Mouse (Mus musculus) kidney, adult 9 months (tissue): ENCODE data around the gene Dscam.

Experiments used
- DNase-seq: peaks from one replicate; pipeline ENCODE4 v3.0.0; 2022

The Dscam gene

DNA sequence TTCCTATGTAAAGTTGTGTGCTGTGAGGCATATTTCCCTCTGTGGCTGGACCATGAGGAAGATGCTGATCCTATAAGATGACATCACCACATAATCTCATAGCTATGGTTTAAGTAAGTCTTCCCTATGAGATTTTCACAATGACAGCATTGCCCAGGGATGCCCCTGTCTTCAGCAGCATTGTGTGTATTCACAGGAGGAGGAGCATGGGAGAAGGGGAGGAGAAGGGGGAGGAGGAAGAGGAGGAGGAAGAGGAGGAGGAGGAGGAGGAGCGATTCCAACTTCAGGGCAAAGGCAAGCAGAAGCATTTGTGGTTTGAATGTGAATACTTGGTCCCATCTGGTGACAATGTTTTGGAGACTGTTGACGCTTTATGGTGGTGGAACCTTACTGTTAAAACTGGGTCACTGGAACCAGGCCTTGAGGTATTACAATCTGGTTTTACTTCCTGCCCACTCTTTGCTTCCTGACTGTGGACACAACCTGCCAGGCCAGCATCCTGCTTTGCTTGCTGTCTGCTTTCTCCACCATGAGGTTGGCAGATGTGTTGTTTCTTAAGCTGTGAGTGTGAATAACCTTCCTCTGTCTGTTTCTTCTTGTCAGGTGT is 154.2 kb downstream of the Dscam start:
- no peak for DNase-seq

GRCm38 (mm10) chr16:97014343-97014742 is 156.2 kb downstream of the Dscam start:
- DNase-seq = peak; percentile 5

GRCm38 (mm10) chr16:97009116-97010055 is 161.2 kb downstream of the Dscam start:
- no peak for DNase-seq

DNA sequence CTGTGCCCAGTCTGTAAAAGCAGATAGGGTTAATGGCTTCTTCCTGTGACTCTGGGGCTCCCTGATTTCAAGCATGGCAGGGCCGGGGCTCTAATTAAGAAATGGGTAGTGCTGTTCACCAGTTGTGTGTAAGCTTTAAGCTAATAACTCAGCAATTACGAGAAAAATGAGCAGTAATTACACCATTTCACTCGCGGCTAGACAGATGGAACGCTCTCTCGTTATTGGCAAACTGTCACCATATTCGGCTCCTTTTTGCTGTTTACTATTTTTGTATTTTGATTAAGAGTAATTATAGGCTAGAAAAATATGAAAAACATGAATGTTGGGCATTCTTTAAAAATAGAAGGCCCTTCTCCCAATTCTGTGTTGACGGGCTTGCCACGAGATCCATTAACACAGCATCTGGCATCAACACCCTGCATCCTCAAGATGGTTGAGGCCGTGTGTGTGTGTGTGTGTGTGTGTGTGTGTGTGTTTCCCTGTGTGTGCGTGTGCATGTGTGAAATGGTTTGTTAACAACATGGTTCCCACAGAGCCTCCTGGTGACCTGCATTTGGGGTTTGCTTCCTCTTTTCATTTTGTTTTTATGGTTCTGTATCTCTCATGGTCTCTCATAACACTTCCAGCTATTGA is 162.5 kb downstream of the Dscam start:
- DNase-seq = no peak

GRCm38 (mm10) chr16:97006854-97007182 is 163.7 kb downstream of the Dscam start:
- DNase-seq = no peak

- DNase-seq = no peak
Measured at GRCm38 (mm10) chr16:97006041-97006853, 164.3 kb downstream of the Dscam start.

GRCm38 (mm10) chr16:97003965-97004364 is 166.6 kb downstream of the Dscam start:
- DNase-seq = no peak

GRCm38 (mm10) chr16:97002837-97003236 is 167.7 kb downstream of the Dscam start:
- DNase-seq = no peak

GRCm38 (mm10) chr16:97002189-97002588 is 168.4 kb downstream of the Dscam start:
- DNase-seq = no peak

DNA sequence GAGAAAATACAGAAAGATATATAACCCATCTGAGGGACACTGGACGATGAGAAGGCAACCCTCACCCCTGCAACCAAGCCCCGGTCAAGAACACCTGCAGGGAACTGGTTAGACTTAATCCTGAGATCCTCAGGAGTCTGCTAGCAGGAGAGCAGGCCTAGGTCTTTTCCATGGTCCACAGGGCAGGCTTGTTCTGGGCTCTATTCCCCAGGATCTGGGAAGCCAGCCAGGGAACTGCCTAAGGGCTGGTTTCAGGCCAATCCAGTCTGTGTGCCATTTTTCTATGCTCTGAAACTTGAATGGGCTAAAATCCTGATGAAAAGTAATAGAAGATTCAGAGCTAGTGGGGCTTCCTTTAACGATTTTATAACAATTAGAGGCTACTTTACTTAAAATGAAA is 173.7 kb downstream of the Dscam start:
- DNase-seq = peak; percentile 87

DNA sequence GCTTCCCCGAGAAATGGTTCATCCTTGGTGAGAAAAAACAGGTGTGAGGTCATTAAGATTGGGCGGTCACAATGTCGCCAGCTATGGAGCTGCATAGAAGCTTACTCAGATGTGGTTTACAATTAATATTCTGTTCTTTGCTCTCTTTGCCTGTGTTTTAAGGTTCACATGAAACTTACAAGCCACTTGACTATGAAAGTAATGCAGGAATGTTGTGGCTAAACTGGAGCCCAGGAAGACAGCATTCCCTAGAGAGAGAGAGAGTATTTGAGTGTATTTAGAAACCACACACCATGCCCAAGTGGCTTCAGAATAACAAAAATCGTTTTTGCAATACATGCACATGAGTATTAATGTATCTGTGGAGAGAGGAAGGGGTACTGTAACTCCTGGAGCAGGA is 174.7 kb downstream of the Dscam start:
- DNase-seq = no peak

GRCm38 (mm10) chr16:96987396-96987795 is 183.2 kb downstream of the Dscam start:
- DNase-seq = peak; percentile 31

- DNase-seq = no peak
Measured at GRCm38 (mm10) chr16:96973300-96973699, 197.3 kb downstream of the Dscam start.

DNA sequence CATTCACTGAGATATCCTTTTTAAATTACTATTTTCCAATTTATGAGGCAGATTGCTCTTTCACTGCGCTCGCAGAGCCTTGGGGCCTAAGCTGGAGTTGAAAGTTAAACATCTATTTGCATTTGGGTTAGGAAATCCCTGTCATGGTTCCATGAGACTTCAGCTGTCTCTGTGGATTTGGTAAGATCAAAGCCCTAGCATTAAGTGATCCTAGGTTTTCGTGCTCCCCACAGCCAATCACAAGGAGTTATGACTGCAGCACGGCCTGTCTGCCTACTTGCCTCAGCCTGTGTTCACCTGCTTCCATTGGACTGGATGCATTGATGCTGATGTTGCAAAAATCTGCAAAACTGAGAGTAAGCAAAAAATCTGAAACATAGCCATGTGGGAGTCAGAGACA is 198.8 kb downstream of the Dscam start:
- DNase-seq = no peak

GRCm38 (mm10) chr16:96970412-96970811 is 200.1 kb downstream of the Dscam start:
- no peak for DNase-seq

DNA sequence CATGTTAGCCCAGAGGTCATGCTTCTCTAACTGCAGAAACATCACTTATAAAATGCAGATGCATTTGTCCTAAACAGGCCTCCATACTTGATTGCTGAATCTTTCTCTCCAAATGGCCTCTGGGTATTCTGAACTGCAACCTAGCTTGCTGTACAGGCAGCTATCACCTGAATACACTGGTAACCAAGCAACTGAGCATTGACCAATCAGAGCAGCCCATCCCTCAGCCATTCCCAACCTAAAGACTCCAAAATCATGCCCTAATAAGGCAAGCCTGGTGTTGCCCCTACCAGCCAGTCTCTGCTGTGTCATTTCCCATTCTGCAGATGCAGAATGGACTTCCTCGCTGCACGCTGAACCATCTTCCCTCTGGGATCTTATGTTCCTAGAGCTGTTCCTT is 200.9 kb downstream of the Dscam start:
- DNase-seq = no peak

- no peak for DNase-seq
Measured at GRCm38 (mm10) chr16:96968885-96969480, 201.6 kb downstream of the Dscam start.

DNA sequence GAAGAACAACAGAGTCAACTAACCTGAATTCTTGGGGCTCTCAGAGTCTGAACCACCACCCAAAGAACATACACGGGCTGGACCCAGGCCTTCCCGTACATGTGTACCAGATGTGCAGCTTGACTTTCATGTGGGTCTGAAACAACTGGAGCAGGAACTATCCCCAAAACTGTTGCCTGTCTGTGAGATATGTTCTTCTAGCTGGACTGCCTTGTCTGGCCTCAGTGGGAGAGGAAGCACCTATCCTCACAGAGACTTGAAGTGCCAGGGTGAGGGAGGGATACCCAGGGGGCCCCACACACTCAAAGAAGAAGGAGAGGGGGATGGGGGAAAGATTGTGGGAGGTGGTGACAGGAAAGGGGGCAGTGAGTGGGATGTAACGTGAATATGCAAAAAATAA is 210.9 kb downstream of the Dscam start:
- no peak for DNase-seq

DNA sequence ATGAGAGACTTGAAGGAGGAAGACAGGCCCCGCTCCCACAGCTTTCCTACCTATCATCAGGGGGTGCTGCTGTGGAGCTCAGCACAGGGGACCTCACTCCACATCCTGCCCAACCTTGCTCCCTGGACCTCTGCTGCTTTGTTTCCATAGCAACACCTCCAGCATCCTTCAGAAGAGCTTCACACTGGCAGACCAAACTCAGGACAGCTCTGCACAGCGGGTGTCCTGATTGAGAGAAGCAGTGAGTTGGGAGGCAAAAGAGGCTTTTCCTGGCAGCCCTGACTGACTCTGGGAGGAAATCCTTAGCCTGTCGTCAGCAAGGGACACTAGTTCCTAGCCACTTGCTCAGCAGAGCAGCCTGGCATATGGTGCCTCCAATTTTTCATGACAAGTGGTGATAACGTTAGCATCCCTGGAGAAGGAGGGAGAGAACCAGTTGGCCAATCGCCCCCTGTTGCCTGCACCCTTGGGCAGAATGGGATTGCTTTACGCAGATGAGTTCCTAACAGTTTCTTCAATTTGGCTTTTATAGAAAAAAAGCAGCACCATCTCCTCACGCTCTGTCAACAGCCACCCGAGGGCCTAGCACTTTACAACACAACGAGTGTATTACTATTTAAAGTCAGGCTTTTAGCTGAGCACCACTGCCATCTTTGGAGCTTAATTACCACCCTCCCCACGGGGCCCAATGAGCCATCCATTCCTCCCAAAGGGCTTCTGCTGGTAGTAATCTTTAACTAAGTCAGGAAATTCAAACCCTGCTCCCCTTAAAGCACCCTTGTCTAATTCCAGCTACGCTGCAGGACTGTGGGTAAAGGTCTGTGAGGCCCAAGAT is 224.9 kb downstream of the Dscam start:
- no peak for DNase-seq

DNA sequence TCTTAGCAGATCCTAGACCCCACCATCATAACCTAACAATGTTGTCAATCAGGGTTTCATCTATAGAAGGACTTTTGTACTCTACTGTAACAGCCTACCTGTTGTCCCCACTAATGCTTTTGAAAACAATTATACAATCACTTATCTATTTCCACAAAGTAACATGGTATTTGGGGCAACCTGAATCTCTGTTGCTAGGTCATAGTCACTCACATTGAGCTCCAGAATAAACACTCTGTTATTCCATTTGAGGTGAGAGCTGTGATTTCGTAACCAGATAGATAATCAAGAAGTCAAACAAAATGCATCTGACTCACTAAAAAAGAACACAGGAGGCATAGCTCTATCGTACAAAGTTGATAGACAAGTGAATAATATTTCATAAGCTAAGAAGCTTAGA is 226.9 kb downstream of the Dscam start:
- DNase-seq = no peak

GRCm38 (mm10) chr16:96934795-96935194 is 235.8 kb downstream of the Dscam start:
- DNase-seq = no peak

DNA sequence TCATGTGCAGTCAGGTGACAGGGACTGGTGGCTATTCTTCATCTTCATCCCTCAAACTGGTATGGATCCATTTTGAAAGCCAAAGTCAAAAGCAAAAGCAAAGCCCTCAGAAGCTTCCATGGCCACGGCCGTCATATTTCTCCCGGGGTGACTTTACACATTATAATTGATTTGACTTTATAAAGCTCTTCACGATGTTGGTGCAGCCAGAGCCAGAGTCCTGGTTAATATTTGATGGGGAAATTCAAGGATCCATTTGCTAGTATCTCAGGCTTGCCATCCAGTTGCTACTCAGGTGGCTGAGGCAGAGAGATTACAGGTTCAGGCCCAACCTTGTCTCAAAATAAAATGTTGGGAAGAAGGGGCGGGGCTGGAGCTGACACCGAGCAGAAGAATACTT is 238.3 kb downstream of the Dscam start:
- no peak for DNase-seq
